Mouse (Mus musculus): ENCODE measurements around the gene Hist1h2af. TPM values are rescaled to one million over a fixed set of nuclear protein-coding genes. Genes with fewer than 3 reads are reported as not detected.
A peak's percentile ranks its signal among the peaks of the same experiment; 100 is the strongest.

Hist1h2af gene
- total and polyA plus RNA-seq, 3 experiments: 530 to 1,681 (median 1,417) TPM

DNA sequence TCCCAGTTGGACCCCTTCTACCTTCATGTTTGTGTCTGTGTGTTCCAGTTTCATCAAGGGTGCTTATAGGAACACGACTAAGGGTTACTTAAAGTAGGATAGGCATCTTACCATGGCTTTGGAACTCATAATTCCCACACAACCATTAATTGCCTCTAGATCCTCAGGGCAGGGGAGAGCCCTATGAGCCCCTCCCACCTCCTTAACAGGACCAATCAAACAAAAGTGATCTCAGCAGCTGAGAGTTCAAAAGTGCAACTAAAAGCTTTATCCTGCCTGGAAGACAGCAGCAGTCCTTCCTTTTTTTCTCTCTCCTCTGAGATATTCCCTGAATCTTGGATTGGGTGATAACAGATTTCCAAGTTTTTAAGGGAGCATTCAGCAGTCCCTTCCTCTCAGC, 23.6 kb upstream of the Hist1h2af start:
- H3K36me3 ChIP-seq (replicated peaks): no peaks in the 10 kb centered on the region
- no peaks in the 10 kb centered on the region for H3K9me3 ChIP-seq (replicated peaks)
- ATAC-seq (ENCODE audit: extremely low read depth, insufficient number of reproducible peaks, low FRiP score, poor library complexity, severe bottlenecking) (no peak), DNase-seq (ENCODE audit: low spot score) (no peak)
- H3K4me3 ChIP-seq (ENCODE audit: low read depth, low read length): no peak overlapping the region
- H3K27me3 ChIP-seq (ENCODE audit: insufficient read depth, low read length): no peaks in the 10 kb centered on the region
- peaks cover 44% of the 10 kb centered on the region for H3K4me1 ChIP-seq (ENCODE audit: insufficient read depth, low read depth, low read length)
- TF ChIP-seq GATA2 (IDR thresholded peaks at IDR 0.05; ENCODE audit: borderline replicate concordance, low read depth, low read length) (no peak), GATA1 (IDR thresholded peaks at IDR 0.05; ENCODE audit: borderline replicate concordance, low read length) (no peak), TAL1 (conservative IDR thresholded peaks at IDR 0.05; ENCODE audit: low read depth, low read length) (no peak), POLR2AphosphoS5 (IDR thresholded peaks at IDR 0.05; ENCODE audit: insufficient replicate concordance, low read depth, low read length) (no peak), CTCF (IDR thresholded peaks at IDR 0.05; ENCODE audit: low read depth, low read length) (no peak)

GRCm38 (mm10) chr13:23513517-23513916, 20.2 kb upstream of the Hist1h2af start:
- TF ChIP-seq TAL1 (conservative IDR thresholded peaks at IDR 0.05; ENCODE audit: low read depth, low read length) (no peak), POLR2AphosphoS5 (IDR thresholded peaks at IDR 0.05; ENCODE audit: insufficient replicate concordance, low read depth, low read length) (no peak), GATA2 (IDR thresholded peaks at IDR 0.05; ENCODE audit: borderline replicate concordance, low read depth, low read length) (no peak), GATA1 (IDR thresholded peaks at IDR 0.05; ENCODE audit: borderline replicate concordance, low read length) (no peak), CTCF (IDR thresholded peaks at IDR 0.05; ENCODE audit: low read depth, low read length) (no peak)

GRCm38 (mm10) chr13:23515281-23515680, 18.4 kb upstream of the Hist1h2af start:
- no peak overlapping the region for H3K4me3 ChIP-seq (ENCODE audit: low read depth, low read length)
- H3K36me3 ChIP-seq (replicated peaks): no peaks in the 10 kb centered on the region
- no peaks in the 10 kb centered on the region for H3K27me3 ChIP-seq (ENCODE audit: insufficient read depth, low read length)
- DNase-seq (ENCODE audit: low spot score) (no peak), ATAC-seq (ENCODE audit: extremely low read depth, insufficient number of reproducible peaks, low FRiP score, poor library complexity, severe bottlenecking) (no peak)
- no peaks in the 10 kb centered on the region for H3K9me3 ChIP-seq (replicated peaks)
- no peak for TF ChIP-seq CTCF (IDR thresholded peaks at IDR 0.05; ENCODE audit: low read depth, low read length)
- no peak for TF ChIP-seq POLR2AphosphoS5 (IDR thresholded peaks at IDR 0.05; ENCODE audit: insufficient replicate concordance, low read depth, low read length)
- TF ChIP-seq GATA2 (IDR thresholded peaks at IDR 0.05; ENCODE audit: borderline replicate concordance, low read depth, low read length): no peak
- no peak for TF ChIP-seq TAL1 (conservative IDR thresholded peaks at IDR 0.05; ENCODE audit: low read depth, low read length)
- TF ChIP-seq GATA1 (IDR thresholded peaks at IDR 0.05; ENCODE audit: borderline replicate concordance, low read length): no peak
- peaks cover 31% of the 10 kb centered on the region for H3K4me1 ChIP-seq (ENCODE audit: insufficient read depth, low read depth, low read length)

More at GRCm38 (mm10) chr13:23513517-23513916, 20.2 kb upstream of the Hist1h2af start:
- Histone ChIP-seq H3K36me3 (replicated peaks) (no peaks in the 10 kb centered on the region), H3K27me3 (ENCODE audit: insufficient read depth, low read length) (no peaks in the 10 kb centered on the region), H3K4me3 (ENCODE audit: low read depth, low read length) (no peak overlapping the region), H3K4me1 (ENCODE audit: insufficient read depth, low read depth, low read length) (peaks cover 24% of the 10 kb centered on the region), H3K9me3 (replicated peaks) (no peaks in the 10 kb centered on the region)
- ATAC-seq (ENCODE audit: extremely low read depth, insufficient number of reproducible peaks, low FRiP score, poor library complexity, severe bottlenecking) (no peak), DNase-seq (ENCODE audit: low spot score) (no peak)

GRCm38 (mm10) chr13:23515826-23516620, 17.7 kb upstream of the Hist1h2af start:
- H3K27me3 ChIP-seq (ENCODE audit: insufficient read depth, low read length): no peaks in the 10 kb centered on the region
- no peak for DNase-seq (ENCODE audit: low spot score)
- TF ChIP-seq GATA1 (IDR thresholded peaks at IDR 0.05; ENCODE audit: borderline replicate concordance, low read length) (no peak), TAL1 (conservative IDR thresholded peaks at IDR 0.05; ENCODE audit: low read depth, low read length) (no peak), POLR2AphosphoS5 (IDR thresholded peaks at IDR 0.05; ENCODE audit: insufficient replicate concordance, low read depth, low read length) (no peak), CTCF (IDR thresholded peaks at IDR 0.05; ENCODE audit: low read depth, low read length) (no peak), GATA2 (IDR thresholded peaks at IDR 0.05; ENCODE audit: borderline replicate concordance, low read depth, low read length) (no peak)
- peaks cover 32% of the 10 kb centered on the region for H3K4me1 ChIP-seq (ENCODE audit: insufficient read depth, low read depth, low read length)
- no peaks in the 10 kb centered on the region for H3K36me3 ChIP-seq (replicated peaks)
- no peak for ATAC-seq (ENCODE audit: extremely low read depth, insufficient number of reproducible peaks, low FRiP score, poor library complexity, severe bottlenecking)
- H3K4me3 ChIP-seq (ENCODE audit: low read depth, low read length): peak overlapping the region; percentile 47; the same call in 1 of the 2 replicates
- H3K9me3 ChIP-seq (replicated peaks): no peaks in the 10 kb centered on the region

DNA sequence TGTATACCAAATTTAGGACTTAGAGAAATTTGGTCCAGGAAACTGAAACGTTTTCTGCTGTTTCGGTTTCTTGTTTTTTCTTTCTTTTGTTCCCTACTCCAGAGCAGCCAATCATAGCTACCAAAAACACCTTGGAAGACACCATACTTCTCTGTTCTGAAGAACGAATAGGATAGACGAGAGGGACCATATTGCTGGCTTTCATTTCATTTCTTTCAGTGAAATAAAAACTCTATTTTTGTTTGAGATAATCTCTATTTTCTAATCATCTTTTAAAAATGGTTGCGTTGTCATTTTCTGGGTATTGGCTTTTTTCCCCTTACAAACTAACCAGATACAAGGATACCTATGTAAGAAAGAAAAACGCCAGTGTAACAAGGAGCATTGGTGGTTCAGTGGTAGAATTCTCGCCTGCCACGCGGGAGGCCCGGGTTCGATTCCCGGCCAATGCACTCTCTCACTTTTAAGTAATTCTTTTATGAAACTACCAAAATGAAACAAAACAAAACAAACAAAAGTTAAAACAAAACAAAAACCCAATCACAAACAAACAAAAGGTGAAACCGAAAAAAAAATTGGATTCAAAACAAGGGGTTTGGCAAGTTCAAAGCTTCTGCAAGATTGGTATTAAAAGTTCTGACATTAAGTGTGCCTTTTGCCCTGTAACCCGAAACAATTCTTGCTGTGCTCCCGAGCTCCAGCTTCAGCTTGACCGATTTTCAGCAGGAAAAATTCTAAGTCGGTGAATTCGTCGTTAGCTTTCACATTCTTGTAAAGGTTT, 16.7 kb upstream of the Hist1h2af start:
- ATAC-seq (ENCODE audit: extremely low read depth, insufficient number of reproducible peaks, low FRiP score, poor library complexity, severe bottlenecking) (no peak), DNase-seq (ENCODE audit: low spot score) (no peak)
- H3K27me3 ChIP-seq (ENCODE audit: insufficient read depth, low read length): no peaks in the 10 kb centered on the region
- peaks cover 29% of the 10 kb centered on the region for H3K4me1 ChIP-seq (ENCODE audit: insufficient read depth, low read depth, low read length)
- H3K4me3 ChIP-seq (ENCODE audit: low read depth, low read length): peak overlapping the region; percentile 67
- no peaks in the 10 kb centered on the region for H3K9me3 ChIP-seq (replicated peaks)
- no peak for TF ChIP-seq GATA1 (IDR thresholded peaks at IDR 0.05; ENCODE audit: borderline replicate concordance, low read length)
- TF ChIP-seq TAL1 (conservative IDR thresholded peaks at IDR 0.05; ENCODE audit: low read depth, low read length): no peak
- no peak for TF ChIP-seq GATA2 (IDR thresholded peaks at IDR 0.05; ENCODE audit: borderline replicate concordance, low read depth, low read length)
- no peak for TF ChIP-seq CTCF (IDR thresholded peaks at IDR 0.05; ENCODE audit: low read depth, low read length)
- TF ChIP-seq POLR2AphosphoS5 (IDR thresholded peaks at IDR 0.05; ENCODE audit: insufficient replicate concordance, low read depth, low read length): no peak
- H3K36me3 ChIP-seq (replicated peaks): no peaks in the 10 kb centered on the region

Measured in G1E (cell line).